Mouse (Mus musculus): Measurements from ENCODE around the gene Mag.

- no peak for TF ChIP-seq CHD2 (IDR thresholded peaks at IDR 0.05; ENCODE audit: low read depth, low read length)
- TF ChIP-seq MAFK (IDR thresholded peaks at IDR 0.05; ENCODE audit: insufficient read depth, low read depth, low read length) = no peak
Observed at GRCm38 (mm10) chr7:30959786-30960349, 45.2 kb upstream of the Mag start.
